Mouse (Mus musculus): ENCODE data around the gene Zfp369.

- TF ChIP-seq EP300 (optimal IDR thresholded peaks at IDR 0.05) (no peak), CTCF (IDR thresholded peaks at IDR 0.05; ENCODE audit: low read depth) (no peak)
These were observed 41.4 kb upstream of the Zfp369 start for GRCm38 (mm10) chr13:65237211-65237610.
